Mouse (Mus musculus): ENCODE measurements around the gene Allc.

The Allc gene

DNA sequence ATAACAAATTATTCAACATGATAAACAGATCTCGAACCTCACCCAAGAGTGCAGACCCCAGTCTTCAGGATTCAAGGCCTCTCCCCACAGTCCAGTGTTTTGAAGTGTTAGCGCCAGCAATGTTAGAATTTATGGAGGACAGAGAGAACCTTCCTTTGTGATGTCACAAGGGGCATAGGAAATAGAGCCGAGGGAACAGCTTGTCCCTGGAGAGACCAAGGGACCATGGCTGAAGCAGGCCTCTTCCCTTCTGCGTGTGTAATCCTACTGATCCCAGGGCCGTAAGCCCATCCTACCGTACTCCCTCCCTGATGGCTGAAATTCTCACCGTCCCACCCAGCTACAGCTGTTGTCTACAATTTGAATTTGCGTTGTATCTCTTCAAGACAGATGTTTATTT, at the start of gene Allc:
TSS of gene Allc (minus strand) at position 101 of the 400 bp plus-strand sequence.
- no peak for DNase-seq

DNA sequence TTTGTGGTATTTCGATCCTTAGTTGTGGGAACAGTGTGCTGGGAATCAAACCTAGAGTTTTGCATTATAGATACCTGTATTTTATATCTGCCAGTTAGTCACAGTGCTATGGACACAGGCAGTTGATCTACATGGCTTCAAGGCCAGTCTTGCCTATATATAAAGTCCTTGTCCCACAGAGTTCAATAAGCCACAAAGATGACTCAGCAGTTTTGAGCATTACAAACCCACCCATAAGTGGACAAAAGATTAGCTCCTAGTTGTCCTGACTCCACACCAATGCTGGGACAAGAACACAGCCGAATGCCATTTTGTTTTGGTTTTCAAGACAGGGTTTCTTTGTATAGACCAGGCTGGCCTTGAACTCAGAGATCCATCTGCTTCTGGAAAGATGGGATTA, 46.1 kb upstream of the Allc start:
- DNase-seq = no peak

- no peak for DNase-seq
These were observed 44.8 kb upstream of the Allc start for GRCm38 (mm10) chr12:28627092-28627491.

GRCm38 (mm10) chr12:28625407-28625806, 43.1 kb upstream of the Allc start:
- no peak for DNase-seq

DNA sequence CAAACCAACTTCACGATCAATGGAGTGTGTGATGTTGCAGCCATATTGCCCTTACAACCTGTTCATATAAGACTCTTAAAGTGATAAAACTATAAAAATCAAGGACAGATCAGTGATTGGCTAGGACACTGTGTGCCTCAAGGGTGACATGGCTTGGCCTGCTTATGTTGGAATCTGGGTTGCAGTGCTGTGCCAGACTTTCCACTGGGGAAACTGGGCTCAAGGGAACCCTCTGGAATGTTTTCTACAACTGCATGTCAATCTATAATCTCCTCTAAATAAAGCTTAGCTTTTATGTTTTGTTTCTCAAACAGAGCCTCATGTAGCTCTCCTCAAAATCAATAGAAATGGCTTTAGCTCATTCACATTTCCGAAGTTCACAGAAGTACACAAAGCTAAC, 41.9 kb upstream of the Allc start:
- DNase-seq = no peak

GRCm38 (mm10) chr12:28623195-28623594, 40.9 kb upstream of the Allc start, which contains the start of gene Colec11:
Gene Colec11, minus strand, starts transcription at chr12:28623377.
- DNase-seq = no peak

GRCm38 (mm10) chr12:28622641-28623040, 40.3 kb upstream of the Allc start:
- DNase-seq = no peak

GRCm38 (mm10) chr12:28622167-28622532, 39.8 kb upstream of the Allc start:
- DNase-seq = peak; percentile 6

GRCm38 (mm10) chr12:28621451-28622166, 39.3 kb upstream of the Allc start:
- DNase-seq = no peak

DNA sequence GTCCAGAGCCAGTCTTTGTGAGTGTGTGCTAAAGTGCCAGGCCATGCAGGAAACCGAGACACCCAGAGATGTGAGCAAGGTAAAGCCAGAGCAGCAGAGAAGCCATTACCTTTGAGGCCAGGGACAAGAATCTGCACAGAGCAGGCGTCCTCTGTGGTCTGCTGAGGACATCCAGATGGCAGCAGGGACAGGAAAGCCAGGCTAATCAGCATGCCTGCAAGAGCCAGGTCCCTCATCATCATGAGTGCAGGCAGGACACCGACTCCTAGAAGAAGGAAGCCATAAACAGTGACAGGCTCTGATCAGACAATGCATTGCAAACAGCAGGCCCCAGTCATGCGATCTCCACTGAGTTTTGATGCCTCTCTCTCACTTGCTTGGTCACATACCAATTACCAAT, 35.0 kb upstream of the Allc start:
- DNase-seq = no peak

GRCm38 (mm10) chr12:28614401-28614800, 32.1 kb upstream of the Allc start:
- DNase-seq = no peak

DNA sequence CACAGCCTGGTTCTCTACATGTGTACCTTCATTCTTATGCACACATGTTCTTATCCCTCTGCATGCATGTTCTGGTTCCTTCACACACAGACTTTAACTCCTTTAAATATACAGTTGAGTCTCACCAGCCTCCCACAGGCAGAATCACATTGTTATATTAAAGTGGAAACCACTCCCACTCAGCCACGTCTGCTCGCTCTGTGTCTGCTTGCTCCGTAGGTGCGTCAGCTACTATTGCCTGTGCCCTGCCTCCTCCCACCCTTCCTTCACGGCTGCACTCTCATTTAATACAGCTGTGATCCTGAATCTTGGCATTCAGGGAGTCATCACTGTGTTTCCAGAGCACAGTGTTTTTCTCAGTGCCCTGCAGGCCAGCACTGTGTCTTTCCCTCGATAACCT, 30.1 kb upstream of the Allc start:
- DNase-seq = no peak

DNA sequence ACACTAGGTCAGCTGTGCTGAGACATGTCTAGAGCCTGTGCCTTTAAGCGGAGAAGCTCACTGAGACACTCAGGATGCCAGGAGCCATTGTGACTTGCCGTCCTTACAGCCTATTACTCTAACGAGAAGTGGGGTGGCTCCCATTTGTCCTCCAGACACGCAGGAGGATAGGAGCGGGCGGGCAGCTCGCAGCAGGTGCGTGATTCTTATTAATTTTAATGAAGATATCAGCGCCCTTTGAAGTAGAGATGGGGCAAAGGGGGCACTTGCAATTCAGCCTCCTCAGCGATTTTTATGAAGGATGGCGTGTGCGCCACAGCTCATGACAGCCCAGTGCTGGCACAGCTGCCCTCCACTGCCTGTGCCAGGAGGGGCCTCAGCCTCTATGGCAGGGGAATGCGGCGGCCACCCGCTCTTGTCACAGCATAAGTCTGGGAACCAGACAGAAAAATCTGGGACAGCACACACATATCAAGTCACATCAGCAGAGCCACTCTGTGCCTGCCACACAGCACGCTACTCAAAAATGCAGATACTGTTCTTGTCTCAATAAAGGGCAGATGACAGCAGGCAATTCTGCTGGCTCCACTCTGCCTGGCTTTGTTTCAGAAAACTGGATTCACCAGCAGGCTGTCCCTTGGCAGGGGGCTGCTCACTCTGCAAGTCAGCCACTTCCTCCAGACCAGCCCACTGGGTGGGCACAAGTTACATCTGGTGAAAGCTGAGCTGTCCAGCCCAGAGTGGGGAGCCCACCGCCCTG, 25.4 kb upstream of the Allc start:
- no peak for DNase-seq

DNA sequence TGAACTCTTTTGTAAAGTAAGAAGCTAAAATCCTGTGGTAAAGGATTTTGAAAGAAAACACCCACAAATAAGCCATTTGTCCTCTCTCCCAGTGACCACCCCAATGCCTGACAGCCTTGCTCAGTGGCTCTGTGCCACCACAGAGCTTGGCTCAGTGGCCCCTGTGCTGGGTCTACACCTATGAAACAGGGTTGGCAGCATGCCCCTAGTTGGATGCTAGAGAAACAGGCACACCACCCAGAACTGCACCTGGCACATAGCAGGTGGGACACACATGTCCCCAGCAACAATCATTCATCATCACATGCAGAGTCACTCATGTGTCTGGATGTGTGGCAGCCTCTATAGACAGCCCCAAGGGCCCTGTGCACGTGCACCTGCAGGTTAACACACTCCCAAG, 21.2 kb upstream of the Allc start:
- no peak for DNase-seq

DNA sequence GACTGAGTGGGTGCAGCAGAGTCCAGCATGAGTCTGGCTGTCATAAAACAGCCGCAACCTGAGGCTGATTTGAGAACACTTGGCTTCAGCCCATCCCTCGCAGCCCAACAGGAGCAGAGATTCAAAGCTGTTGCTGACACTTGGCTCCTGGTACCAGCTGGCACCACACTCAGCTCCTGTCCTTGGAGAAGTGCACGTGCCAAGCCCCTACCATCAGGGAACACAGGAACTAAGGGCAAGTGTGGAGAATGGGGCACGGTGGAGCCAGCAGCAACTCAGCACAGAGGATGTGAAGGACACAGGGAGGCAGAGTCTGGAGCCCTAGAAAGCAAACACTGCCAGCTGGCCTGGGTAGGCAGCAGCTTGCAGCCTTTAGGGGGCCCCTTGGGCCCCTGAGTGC, 19.9 kb upstream of the Allc start:
- no peak for DNase-seq

- DNase-seq = no peak
These were observed 16.2 kb upstream of the Allc start for GRCm38 (mm10) chr12:28598526-28598991.

DNA sequence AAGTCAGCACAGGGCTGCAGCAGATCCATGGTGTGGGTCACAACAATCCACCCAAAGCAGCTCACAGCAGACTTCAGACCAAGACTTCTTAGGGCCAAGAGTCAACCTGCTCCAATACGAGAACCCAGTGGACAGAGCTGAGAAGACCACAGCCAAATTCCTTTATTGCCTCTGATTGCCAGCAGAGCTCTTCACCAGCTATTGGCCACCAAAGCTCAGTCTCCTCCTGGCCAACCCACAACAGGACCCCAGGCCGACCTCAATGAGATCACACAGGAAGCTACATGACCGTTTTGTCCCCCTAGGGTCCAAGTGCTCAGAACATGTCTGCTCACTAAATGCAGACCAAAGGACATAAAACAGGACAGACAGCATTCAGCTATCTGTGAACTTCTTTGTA, 15.8 kb upstream of the Allc start:
- DNase-seq = no peak

DNA sequence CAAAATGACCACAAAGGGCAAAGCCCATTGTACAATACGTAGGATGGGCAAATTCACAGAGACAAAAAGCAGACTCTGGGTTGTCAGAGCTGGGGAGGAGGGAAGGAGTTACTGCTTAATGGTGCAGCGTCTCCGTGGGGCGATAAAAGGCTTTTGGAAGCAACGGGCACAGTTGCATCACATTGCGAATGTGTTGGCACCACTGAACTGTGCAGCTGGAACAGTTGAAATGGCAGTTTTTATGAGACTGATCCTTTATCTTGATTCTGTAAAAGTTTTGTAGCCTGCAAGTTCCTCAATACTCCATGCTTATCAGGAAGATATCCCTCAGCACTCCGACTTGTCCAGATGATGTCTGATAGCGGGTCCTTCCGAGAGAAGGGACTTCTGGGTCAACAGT, 15.4 kb upstream of the Allc start:
- no peak for DNase-seq

DNA sequence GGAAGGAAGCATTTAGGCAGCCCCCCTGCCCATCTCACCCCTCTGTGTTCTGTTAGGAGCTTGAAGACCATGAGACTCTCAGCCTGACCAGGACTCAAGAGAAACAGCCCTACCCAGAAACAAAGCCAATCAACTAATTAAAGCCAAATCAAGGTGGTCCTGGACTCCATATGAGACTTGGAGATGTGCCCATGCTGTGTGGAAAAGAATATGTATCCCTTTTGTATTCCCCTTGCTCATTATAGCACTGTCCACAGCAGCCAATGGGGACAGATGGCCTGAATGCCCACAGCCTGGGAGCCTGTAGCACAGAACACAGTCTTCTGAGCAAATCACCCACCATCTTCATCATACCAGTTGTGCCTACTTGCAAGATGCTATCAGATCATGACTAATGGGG, 14.5 kb upstream of the Allc start:
- no peak for DNase-seq

GRCm38 (mm10) chr12:28590428-28590827, 8.1 kb upstream of the Allc start:
- DNase-seq = no peak

DNA sequence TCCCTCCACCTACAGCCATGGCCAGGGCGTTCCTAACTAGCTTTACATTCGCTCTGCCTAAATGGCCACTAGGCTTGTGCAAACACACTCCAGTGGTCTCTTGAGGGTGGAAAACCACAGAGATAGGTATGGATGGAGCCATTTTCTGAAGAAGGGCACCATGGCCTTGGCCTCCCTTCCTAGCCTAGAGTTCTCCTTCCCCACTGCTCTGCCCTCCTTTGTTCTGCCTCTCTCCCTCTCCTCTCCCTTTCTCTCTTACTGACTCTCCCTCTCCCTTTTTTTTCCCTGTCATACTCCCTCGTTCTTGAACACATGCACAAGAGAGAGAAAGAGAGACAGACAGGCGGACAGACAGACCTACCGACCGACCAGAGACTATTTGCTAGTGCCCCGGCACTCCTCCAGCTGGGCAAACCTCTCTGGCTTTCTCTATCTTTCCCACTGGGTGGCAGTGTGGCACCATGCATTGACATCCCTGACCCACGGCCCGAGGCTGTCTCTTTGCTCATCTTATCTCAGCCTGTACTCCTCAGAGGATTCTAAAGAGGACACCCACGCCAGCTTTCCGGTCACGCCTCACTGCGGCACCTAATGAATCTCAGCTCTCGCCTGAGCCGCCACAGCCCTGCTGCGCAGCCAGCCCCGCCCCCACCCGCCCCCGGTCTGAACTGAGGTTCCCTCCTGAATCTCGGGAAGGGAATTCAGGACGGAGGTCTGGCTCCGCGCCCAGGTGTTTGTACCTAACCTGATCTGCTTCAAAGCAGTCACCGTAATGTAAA, 7.0 kb upstream of the Allc start:
- peak; percentile 80 for DNase-seq

GRCm38 (mm10) chr12:28587949-28588348, 5.6 kb upstream of the Allc start:
- DNase-seq = no peak

DNA sequence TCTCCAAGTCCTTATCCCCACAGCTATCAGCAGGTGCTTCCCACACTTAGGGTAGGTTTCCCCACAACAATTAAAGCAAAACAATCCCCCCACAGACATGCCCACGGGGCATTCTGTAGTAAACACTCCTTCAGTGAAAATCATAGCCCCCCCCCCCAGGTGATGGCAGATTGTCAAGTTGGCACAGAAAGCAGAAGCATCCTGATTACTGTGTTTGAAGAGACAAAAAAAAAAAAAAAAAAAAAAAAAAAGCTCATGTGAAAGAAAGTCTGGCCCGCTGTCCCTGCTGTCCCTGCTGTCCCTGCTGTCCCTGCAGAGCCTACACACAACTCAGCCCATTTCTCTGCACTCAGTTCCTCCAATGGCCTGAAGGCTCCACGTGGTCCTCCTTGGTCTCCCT, 1.7 kb upstream of the Allc start:
- DNase-seq = no peak

- peak; percentile 3 for DNase-seq
These were observed 3.2 kb downstream of the Allc start for GRCm38 (mm10) chr12:28579132-28579531.

Data from lung, postnatal 36 days (tissue).